Mouse (Mus musculus) stomach, embryonic 15.5 days (tissue): Measurements from ENCODE around the gene Pdzrn3. TPM values are rescaled to one million over a fixed set of nuclear protein-coding genes. Genes with fewer than 3 reads are reported as not detected.

Source experiments
- ATAC-seq: fragments of 200-750 bp; cut with Nextera tagmentation; 2 replicates; pipeline ENCODE4 v1.8.0; 2017; ENCODE audit warnings: low read depth, moderate number of reproducible peaks, moderate TSS enrichment; ENCODE audit not compliant: insufficient read depth, low FRiP score
- H3K27ac ChIP-seq: fragments of 300-500 bp; sonication (generic); 2 replicates; pipeline ENCODE4 v1.5.1; 2015; ENCODE audit warnings: mild to moderate bottlenecking, inconsistent platforms
- H3K27me3 ChIP-seq: fragments of 300-500 bp; sonication (generic); replicated peaks from 2 replicates; pipeline ENCODE4 v1.6.1; 2015; ENCODE audit warnings: inconsistent platforms
- H3K36me3 ChIP-seq: fragments of 300-500 bp; sonication (generic); 2 replicates; pipeline ENCODE4 v1.6.1; 2015; ENCODE audit warnings: inconsistent platforms
- H3K4me1 ChIP-seq: fragments of 300-500 bp; sonication (generic); 2 replicates; pipeline ENCODE4 v1.6.1; 2015; ENCODE audit warnings: inconsistent platforms
- H3K4me2 ChIP-seq: fragments of 300-500 bp; sonication (generic); 2 replicates; pipeline ENCODE4 v1.6.1; 2015; ENCODE audit warnings: mild to moderate bottlenecking, inconsistent platforms
- H3K4me3 ChIP-seq: fragments of 300-500 bp; sonication (generic); replicated peaks from 2 replicates; pipeline ENCODE4 v1.5.1; 2015; ENCODE audit warnings: inconsistent platforms
- H3K9ac ChIP-seq: fragments of 300-500 bp; sonication (generic); 2 replicates; pipeline ENCODE4 v1.6.1; 2015; ENCODE audit warnings: inconsistent platforms
- H3K9me3 ChIP-seq: fragments of 300-500 bp; sonication (generic); 2 replicates; pipeline ENCODE4 v1.6.1; 2016; ENCODE audit warnings: inconsistent platforms
- WGBS: fragments of 180-500 bp; shearing (Covaris S2); methylation state at CpG from one replicate; pipeline ENCODE4 v1.1.7; 2015; 5-methylcytosine and 5-hydroxymethylcytosine counted together
- polyA plus RNA-seq: library from polyadenylated mRNA; unstranded; fragments of >200 nt; fragmentation: Nextera tagmentation; extraction: Ambion mirVana; gene quantifications from 2 replicates; pipeline ENCODE4 v1.2.1, GENCODE M21; 2015

Pdzrn3 gene
- polyA plus RNA-seq, 1 experiment from 2014 or later, result 12.5 TPM

DNA sequence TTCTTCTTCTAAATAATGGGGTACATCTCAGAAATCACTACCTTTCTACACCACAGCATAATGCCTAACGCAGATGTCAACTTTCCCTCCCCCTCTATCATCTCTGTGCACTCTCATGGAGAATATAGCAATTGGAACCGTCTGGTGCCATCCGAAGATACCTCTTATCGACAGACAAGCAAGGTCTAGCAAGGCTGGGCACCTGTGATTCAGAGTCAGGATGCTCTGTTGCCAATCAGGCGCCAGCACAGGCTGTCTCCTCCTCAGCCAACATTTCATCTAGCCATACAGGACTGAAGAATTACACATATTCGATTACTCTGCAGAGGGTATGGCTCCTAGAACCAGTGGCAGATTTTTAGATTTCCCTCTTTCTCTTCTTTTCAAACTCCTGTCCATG, 165.6 kb downstream of the Pdzrn3 start:
- no peak overlapping the region for H3K9ac ChIP-seq
- H3K4me3 ChIP-seq, result no peak overlapping the region
- H3K27ac ChIP-seq, result no peak overlapping the region
- 90% methylated on average over 6 of the region's 6 CpGs for WGBS
- no peaks in the 10 kb centered on the region for H3K9me3 ChIP-seq
- H3K4me1 ChIP-seq, result 0 out of 2 replicates have a peak, but pooled peaks cover 7% of the 10 kb centered on the region
- H3K4me2 ChIP-seq, result no peak overlapping the region
- H3K36me3 ChIP-seq, result no peaks in the 10 kb centered on the region
- H3K27me3 ChIP-seq, result no peaks in the 10 kb centered on the region
- no peak for ATAC-seq

- 89% methylated on average over 8 of the region's 8 CpGs for WGBS
- Histone ChIP-seq H3K9me3 (no peaks in the 10 kb centered on the region), H3K9ac (no peak overlapping the region), H3K27me3 (no peaks in the 10 kb centered on the region), H3K4me2 (no peak overlapping the region), H3K4me3 (no peak overlapping the region), H3K36me3 (no peaks in the 10 kb centered on the region), H3K4me1 (0 out of 2 replicates have a peak, but pooled peaks cover 7% of the 10 kb centered on the region), H3K27ac (no peak overlapping the region)
- no peak for ATAC-seq
Observed at GRCm38 (mm10) chr6:101211361-101211841, 166.3 kb downstream of the Pdzrn3 start.

- Histone ChIP-seq H3K27ac (no peak overlapping the region), H3K4me2 (peak overlapping the region; percentile 49), H3K4me1 (peaks cover 12% of the 10 kb centered on the region; the same call in 1 of the 2 replicates), H3K9me3 (no peaks in the 10 kb centered on the region), H3K9ac (no peak overlapping the region), H3K4me3 (peak overlapping the region; percentile 19; the same call in 1 of the 2 replicates), H3K27me3 (no peaks in the 10 kb centered on the region), H3K36me3 (no peaks in the 10 kb centered on the region)
- ATAC-seq, result no peak
- 18% methylated on average over 8 of the region's 8 CpGs for WGBS
Observed at GRCm38 (mm10) chr6:101198943-101199298, 178.8 kb downstream of the Pdzrn3 start.

GRCm38 (mm10) chr6:101198284-101198942, 179.3 kb downstream of the Pdzrn3 start:
- Histone ChIP-seq H3K27me3 (no peaks in the 10 kb centered on the region), H3K27ac (no peak overlapping the region), H3K9ac (no peak overlapping the region), H3K36me3 (no peaks in the 10 kb centered on the region), H3K9me3 (no peaks in the 10 kb centered on the region), H3K4me1 (peaks cover 12% of the 10 kb centered on the region; the same call in 1 of the 2 replicates), H3K4me3 (peak overlapping the region; percentile 19; the same call in 1 of the 2 replicates), H3K4me2 (peak overlapping the region; percentile 49)
- ATAC-seq, result no peak; the same call in 1 of the 2 replicates
- 13% methylated on average over 24 of the region's 24 CpGs for WGBS

DNA sequence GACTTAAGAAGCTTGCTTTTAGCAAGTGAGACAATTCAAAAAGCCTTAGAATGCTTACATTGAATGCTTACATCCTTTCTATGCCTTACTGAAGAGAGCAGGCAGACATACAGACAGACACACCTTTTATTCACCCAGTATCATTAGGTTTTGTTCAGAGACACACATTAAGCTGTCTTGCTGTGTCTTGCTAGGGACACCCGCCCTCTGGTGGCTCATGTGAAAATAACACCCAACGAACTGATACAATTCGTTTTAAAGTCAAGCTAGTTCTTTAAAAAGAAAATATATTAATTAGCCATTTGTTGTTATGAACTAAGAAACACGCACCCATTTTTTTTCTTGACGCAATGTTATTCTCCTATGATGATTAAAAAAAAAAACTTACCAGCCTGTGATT, 180.1 kb downstream of the Pdzrn3 start:
- Histone ChIP-seq H3K4me2 (no peak overlapping the region), H3K4me3 (no peak overlapping the region), H3K27ac (no peak overlapping the region), H3K36me3 (no peaks in the 10 kb centered on the region), H3K9ac (no peak overlapping the region), H3K27me3 (no peaks in the 10 kb centered on the region), H3K9me3 (no peaks in the 10 kb centered on the region), H3K4me1 (peaks cover 12% of the 10 kb centered on the region; the same call in 1 of the 2 replicates)
- 16% methylated on average over 5 of the region's 5 CpGs for WGBS
- ATAC-seq, result no peak

GRCm38 (mm10) chr6:101195891-101196290, 181.8 kb downstream of the Pdzrn3 start:
- Histone ChIP-seq H3K4me2 (no peak overlapping the region), H3K27ac (no peak overlapping the region), H3K9ac (no peak overlapping the region), H3K4me3 (no peak overlapping the region), H3K27me3 (no peaks in the 10 kb centered on the region), H3K36me3 (no peaks in the 10 kb centered on the region), H3K9me3 (no peaks in the 10 kb centered on the region), H3K4me1 (peaks cover 12% of the 10 kb centered on the region; the same call in 1 of the 2 replicates)
- 76% methylated on average over 5 of the region's 5 CpGs for WGBS
- no peak for ATAC-seq

DNA sequence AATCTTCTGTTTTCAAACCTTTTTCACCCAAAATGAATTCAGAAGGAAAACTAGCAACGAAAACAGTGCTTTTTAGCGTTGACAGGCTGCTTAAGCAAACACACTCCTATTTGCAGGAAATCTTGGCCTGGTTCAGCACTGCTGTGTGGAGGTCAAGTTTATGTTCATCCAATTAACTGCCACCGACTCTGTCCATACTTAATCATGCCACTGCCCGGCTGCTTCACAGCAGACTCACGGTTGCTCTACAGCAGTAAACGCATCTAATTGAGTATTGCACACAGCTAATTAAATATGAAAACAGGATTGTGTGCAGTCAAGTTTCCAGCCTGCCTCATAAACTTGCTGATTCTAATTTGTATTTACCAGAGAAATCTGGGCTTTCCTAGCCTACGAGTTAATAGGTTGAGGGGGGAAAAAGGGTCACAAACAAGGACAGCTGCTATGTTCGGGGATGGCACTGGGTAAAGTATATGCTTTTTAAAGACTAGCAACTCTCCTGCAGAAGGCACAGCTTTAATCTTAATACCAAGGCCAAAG, 183.2 kb downstream of the Pdzrn3 start:
- Histone ChIP-seq H3K4me1 (peaks cover 12% of the 10 kb centered on the region; the same call in 1 of the 2 replicates), H3K4me3 (no peak overlapping the region), H3K36me3 (no peaks in the 10 kb centered on the region), H3K9me3 (no peaks in the 10 kb centered on the region), H3K27ac (no peak overlapping the region), H3K9ac (no peak overlapping the region), H3K4me2 (no peak overlapping the region), H3K27me3 (no peaks in the 10 kb centered on the region)
- no peak for ATAC-seq
- 42% methylated on average over 8 of the region's 8 CpGs for WGBS

DNA sequence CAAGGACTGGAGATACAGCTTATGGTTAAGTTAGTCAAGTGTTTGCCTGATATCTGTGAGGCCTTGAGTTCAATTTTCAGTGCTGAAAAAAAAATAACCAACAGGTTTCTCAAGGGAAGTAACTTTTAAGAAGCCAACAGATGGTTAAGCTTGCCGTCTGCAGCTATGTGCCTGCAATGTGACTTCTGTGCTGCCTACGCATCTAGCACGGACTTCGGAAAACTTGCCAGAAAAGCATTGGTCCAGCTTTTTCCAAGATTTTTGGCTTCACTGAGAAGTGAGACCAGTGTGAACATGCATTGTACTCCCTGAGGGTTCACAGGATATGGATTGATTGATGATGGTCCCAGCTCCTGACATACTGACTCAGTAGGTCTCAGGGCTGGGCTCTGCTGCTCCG, 186.1 kb downstream of the Pdzrn3 start:
- Histone ChIP-seq H3K27me3 (no peaks in the 10 kb centered on the region), H3K4me1 (no peaks in the 10 kb centered on the region), H3K9me3 (no peaks in the 10 kb centered on the region), H3K4me2 (no peak overlapping the region), H3K27ac (no peak overlapping the region), H3K36me3 (no peaks in the 10 kb centered on the region), H3K9ac (no peak overlapping the region), H3K4me3 (no peak overlapping the region)
- 87% methylated on average over 5 of the region's 5 CpGs for WGBS
- ATAC-seq, result no peak

GRCm38 (mm10) chr6:101187322-101187721, 190.4 kb downstream of the Pdzrn3 start:
- ATAC-seq, result no peak
- 83% methylated on average over 6 of the region's 6 CpGs for WGBS
- Histone ChIP-seq H3K27ac (no peak overlapping the region), H3K9me3 (no peaks in the 10 kb centered on the region), H3K4me3 (no peak overlapping the region), H3K4me2 (no peak overlapping the region), H3K4me1 (no peaks in the 10 kb centered on the region), H3K9ac (no peak overlapping the region), H3K36me3 (no peaks in the 10 kb centered on the region), H3K27me3 (no peaks in the 10 kb centered on the region)

- 70% methylated on average over 3 of the region's 3 CpGs for whole genome bisulfite sequencing
- ATAC-seq, result no peak
Observed at GRCm38 (mm10) chr6:101186887-101187286, 190.8 kb downstream of the Pdzrn3 start.

DNA sequence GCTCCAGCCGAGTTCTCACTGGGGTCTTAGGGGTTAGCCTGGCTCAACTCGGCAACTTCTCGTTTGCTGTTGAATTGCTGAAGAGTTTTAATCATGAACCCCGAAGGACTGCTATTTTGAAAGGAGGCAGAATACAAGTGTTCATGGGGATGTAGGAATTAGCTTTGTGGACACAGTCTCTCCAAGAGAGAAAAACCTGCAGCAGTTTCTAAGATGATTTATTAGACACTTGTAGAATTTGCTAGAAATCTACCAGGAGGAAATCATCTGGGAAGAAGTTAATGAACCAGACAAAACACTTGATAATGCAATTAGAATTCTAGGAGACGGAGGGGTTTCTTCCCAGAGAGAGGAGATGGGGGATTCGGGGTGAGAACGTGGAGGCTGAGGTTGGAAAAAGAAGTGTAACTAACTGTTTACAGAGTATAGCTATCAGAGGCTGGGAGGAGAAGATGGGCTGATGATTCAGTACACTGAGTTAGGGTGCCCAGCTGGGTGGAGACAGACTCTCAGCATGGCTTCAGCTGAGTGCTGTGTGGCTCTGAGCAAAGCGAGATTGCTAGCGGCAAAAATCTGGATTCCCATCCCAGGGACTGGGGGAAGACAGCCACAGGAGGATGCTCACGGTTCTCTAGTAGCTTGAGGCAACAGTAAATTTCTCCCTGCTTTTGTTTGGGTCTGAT, 193.5 kb downstream of the Pdzrn3 start:
- no peaks in the 10 kb centered on the region for H3K4me1 ChIP-seq
- H3K4me3 ChIP-seq, result no peak overlapping the region
- no peak overlapping the region for H3K4me2 ChIP-seq
- no peaks in the 10 kb centered on the region for H3K36me3 ChIP-seq
- no peaks in the 10 kb centered on the region for H3K27me3 ChIP-seq
- H3K27ac ChIP-seq, result no peak overlapping the region
- H3K9ac ChIP-seq, result no peak overlapping the region
- WGBS, result 63% methylated on average over 10 of the region's 10 CpGs
- H3K9me3 ChIP-seq, result no peaks in the 10 kb centered on the region
- ATAC-seq, result no peak

More at GRCm38 (mm10) chr6:101186887-101187286, 190.8 kb downstream of the Pdzrn3 start:
- Histone ChIP-seq H3K4me3 (no peak overlapping the region), H3K27me3 (no peaks in the 10 kb centered on the region), H3K27ac (no peak overlapping the region), H3K4me2 (no peak overlapping the region), H3K9ac (no peak overlapping the region), H3K9me3 (no peaks in the 10 kb centered on the region), H3K4me1 (no peaks in the 10 kb centered on the region), H3K36me3 (no peaks in the 10 kb centered on the region)

DNA sequence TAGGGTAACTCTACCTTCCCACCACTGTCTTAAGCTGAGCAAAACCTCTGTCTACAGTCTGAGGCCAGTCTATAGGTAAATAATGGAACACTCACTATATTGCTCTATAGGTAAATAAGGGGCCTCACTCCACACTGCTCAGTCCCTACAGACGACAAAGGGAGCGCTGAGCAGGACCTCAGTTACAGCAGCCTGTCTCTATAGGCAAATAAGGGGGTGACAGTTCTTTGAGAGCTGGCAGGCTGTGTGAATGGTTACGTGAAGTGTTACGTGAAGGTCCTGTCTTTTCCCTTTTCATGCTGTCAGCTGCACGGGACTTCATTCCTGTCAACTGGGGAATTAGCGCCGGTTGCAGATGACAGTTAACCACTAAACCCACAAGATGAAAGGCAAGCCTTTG, 207.0 kb downstream of the Pdzrn3 start:
- Histone ChIP-seq H3K4me3 (no peak overlapping the region), H3K4me2 (no peak overlapping the region), H3K36me3 (peaks cover 12% of the 10 kb centered on the region), H3K9ac (no peak overlapping the region), H3K27ac (no peak overlapping the region), H3K9me3 (no peaks in the 10 kb centered on the region), H3K4me1 (no peaks in the 10 kb centered on the region), H3K27me3 (no peaks in the 10 kb centered on the region)
- whole genome bisulfite sequencing, result 83% methylated on average over 7 of the region's 7 CpGs
- ATAC-seq, result no peak
